Mouse (Mus musculus) embryonic fibroblast, embryonic 13.5 days (primary cell): ENCODE measurements around the gene Pcnx2.

Source experiments
- CTCF ChIP-seq: IDR thresholded peaks from 2 replicates; pipeline ENCODE4 v1.5.1; 2011; ENCODE audit warnings: mild to moderate bottlenecking, control low read depth, low read length, moderate library complexity, borderline replicate concordance; ENCODE audit not compliant: insufficient read depth
- POLR2A ChIP-seq: IDR thresholded peaks from 2 replicates; pipeline ENCODE4 v1.6.1; 2011; ENCODE audit warnings: low read depth, mild to moderate bottlenecking, control low read depth, low read length, moderate library complexity

DNA sequence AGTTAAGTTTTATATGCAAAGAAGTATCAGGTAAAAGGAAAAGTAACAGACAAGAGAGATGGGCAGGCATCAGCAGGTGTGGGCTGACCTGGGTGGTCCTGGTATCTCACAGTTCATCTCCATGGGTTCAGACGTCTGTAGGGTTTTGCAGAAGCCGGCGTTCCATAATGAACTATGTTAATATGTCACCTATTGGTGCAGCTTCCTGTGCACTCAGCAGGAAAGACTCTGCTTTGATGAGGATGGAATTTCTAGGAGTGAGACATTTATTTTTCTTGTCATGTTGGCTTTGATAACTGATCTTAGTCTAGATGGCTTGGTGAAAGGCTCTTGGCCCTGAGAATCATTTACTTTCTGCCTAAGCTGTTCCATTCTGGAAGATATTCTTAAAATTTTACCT, 24.2 kb upstream of the Pcnx2 start:
- no peak for TF ChIP-seq CTCF
- no peak for TF ChIP-seq POLR2A
